Mouse (Mus musculus) kidney, embryonic 15.5 days (tissue): ENCODE data around the gene Acad12. TPM values are rescaled to one million over a fixed set of nuclear protein-coding genes. Genes with fewer than 3 reads are reported as not detected.
"Not testable (repeated sequence)": the region's sequence is repeated elsewhere in the genome, so short reads cannot be mapped to it uniquely, and the experiment has no call there.

ENCODE experiments used
- ATAC-seq: fragments of 200-750 bp; cut with Nextera tagmentation; replicated peaks from 2 replicates; pipeline ENCODE4 v1.8.0; 2017; ENCODE audit warnings: moderate TSS enrichment; ENCODE audit not compliant: low FRiP score
- H3K27ac ChIP-seq: fragments of 300-500 bp; sonication (generic); 2 replicates; pipeline ENCODE4 v1.5.1; 2015; ENCODE audit warnings: mild to moderate bottlenecking, inconsistent platforms
- H3K27me3 ChIP-seq: fragments of 300-500 bp; sonication (generic); 2 replicates; pipeline ENCODE4 v1.6.1; 2015; ENCODE audit warnings: inconsistent platforms
- H3K36me3 ChIP-seq: fragments of 300-500 bp; sonication (generic); 2 replicates; pipeline ENCODE4 v1.6.1; 2015; ENCODE audit warnings: inconsistent platforms
- H3K4me1 ChIP-seq: fragments of 300-500 bp; sonication (generic); 2 replicates; pipeline ENCODE4 v1.6.1; 2015; ENCODE audit warnings: inconsistent platforms
- H3K4me2 ChIP-seq: fragments of 300-500 bp; sonication (generic); 2 replicates; pipeline ENCODE4 v1.6.1; 2015; ENCODE audit warnings: moderate library complexity, mild to moderate bottlenecking, inconsistent platforms
- H3K4me3 ChIP-seq: fragments of 300-500 bp; sonication (generic); replicated peaks from 2 replicates; pipeline ENCODE4 v1.5.1; 2015; ENCODE audit warnings: mild to moderate bottlenecking, inconsistent platforms
- H3K9ac ChIP-seq: fragments of 300-500 bp; sonication (generic); 2 replicates; pipeline ENCODE4 v1.6.1; 2015; ENCODE audit warnings: mild to moderate bottlenecking, inconsistent platforms
- H3K9me3 ChIP-seq: fragments of 300-500 bp; sonication (generic); replicated peaks from 2 replicates; pipeline ENCODE4 v1.6.1; 2016; ENCODE audit warnings: inconsistent platforms
- WGBS: fragments of 180-500 bp; shearing (Covaris S2); methylation state at CpG from one replicate; pipeline ENCODE4 v1.1.7; 2015; ENCODE audit warnings: mixed read lengths; 5-methylcytosine and 5-hydroxymethylcytosine counted together
- polyA plus RNA-seq: library from polyadenylated mRNA; unstranded; fragments of >200 nt; fragmentation: Nextera tagmentation; extraction: Ambion mirVana; gene quantifications from 2 replicates; pipeline ENCODE4 v1.2.1, GENCODE M21; 2015

The Acad12 gene
- polyA plus RNA-seq, 1 experiment from 2014 or later: 2.8 TPM

DNA sequence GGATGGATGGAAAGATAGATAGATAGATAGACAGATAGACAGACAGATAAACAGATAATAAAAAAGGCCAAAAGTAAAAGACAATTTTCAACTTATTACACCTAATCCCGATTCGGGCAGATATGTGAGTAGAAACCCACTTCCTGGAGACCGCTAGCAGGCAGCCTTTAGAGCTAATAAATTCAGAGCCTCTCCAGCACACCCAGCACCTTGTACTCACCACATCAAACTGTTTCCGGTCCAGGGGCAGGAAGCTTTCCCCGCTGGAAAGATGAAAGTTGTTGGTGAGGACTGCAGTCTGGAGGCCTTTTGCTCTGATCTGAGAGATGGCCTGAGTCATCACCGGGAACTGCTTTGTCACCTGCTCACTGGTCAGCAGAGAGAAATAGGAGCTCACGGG is 30.4 kb upstream of the Acad12 start:
- Histone ChIP-seq H3K4me1 (no peaks in the 10 kb centered on the region), H3K27ac (no peak overlapping the region), H3K36me3 (no peaks in the 10 kb centered on the region), H3K27me3 (no peaks in the 10 kb centered on the region), H3K9me3 (no peaks in the 10 kb centered on the region), H3K4me3 (no peak overlapping the region), H3K4me2 (no peak overlapping the region), H3K9ac (no peak overlapping the region)
- ATAC-seq: no peak
- WGBS: 44% methylated on average over 7 of the region's 7 CpGs

DNA sequence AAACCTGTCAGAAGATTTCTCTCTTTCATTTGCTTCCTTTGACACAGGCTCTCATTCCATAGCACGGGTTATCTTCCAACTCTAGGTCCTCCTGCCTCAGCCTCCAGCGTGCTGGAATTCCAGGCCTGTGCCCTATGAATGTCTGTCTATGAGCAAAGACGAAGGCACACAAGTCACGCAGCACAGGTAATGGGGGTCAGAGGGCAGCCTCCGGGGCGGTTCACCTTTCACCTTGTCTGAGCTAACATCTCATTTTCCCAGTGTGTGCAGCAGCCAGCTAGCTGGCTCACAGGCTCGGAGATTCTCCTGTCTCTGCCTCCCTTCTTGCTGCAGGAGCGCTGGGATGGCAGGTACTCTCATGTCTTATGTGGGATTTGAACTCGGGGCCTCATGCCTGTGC is 20.9 kb upstream of the Acad12 start:
- Histone ChIP-seq H3K36me3 (no peaks in the 10 kb centered on the region), H3K4me1 (no peaks in the 10 kb centered on the region), H3K27me3 (no peaks in the 10 kb centered on the region), H3K4me3 (no peak overlapping the region), H3K9me3 (no peaks in the 10 kb centered on the region), H3K4me2 (no peak overlapping the region), H3K27ac (no peak overlapping the region), H3K9ac (no peak overlapping the region)
- no peak for ATAC-seq
- WGBS: 86% methylated on average over 9 of the region's 9 CpGs

GRCm38 (mm10) chr5:121637296-121637695 is 18.6 kb upstream of the Acad12 start:
- Histone ChIP-seq H3K4me3 (no peak overlapping the region), H3K9ac (no peak overlapping the region), H3K4me2 (no peak overlapping the region), H3K27ac (no peak overlapping the region), H3K4me1 (no peaks in the 10 kb centered on the region), H3K9me3 (no peaks in the 10 kb centered on the region), H3K36me3 (no peaks in the 10 kb centered on the region), H3K27me3 (no peaks in the 10 kb centered on the region)
- 88% methylated on average over 6 of the region's 6 CpGs for WGBS
- ATAC-seq: no peak

DNA sequence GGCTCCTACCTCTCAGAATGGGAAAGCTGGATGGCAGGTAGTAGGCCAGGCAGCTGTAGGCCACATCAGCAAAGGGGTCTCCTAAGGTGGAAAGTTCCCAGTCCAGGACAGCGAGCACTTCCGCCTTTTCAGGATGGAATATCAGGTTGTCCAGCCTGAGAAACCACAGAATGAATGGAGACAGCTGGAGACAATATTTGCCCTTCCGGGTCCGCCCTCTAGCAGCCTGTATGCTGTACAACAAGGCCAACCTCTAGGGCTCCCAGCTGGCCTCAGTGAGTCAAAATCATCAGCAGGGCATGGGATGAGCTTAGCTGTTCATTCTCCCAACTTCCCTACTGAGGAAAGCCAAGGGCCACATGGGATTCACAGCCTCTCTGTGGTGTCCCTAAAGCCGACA is 15.9 kb upstream of the Acad12 start:
- 89% methylated on average over 5 of the region's 5 CpGs for WGBS
- H3K4me2 ChIP-seq: no peak overlapping the region
- no peak for ATAC-seq
- no peaks in the 10 kb centered on the region for H3K9me3 ChIP-seq
- no peak overlapping the region for H3K9ac ChIP-seq
- no peaks in the 10 kb centered on the region for H3K36me3 ChIP-seq
- H3K4me1 ChIP-seq: no peaks in the 10 kb centered on the region
- H3K27me3 ChIP-seq: no peaks in the 10 kb centered on the region
- no peak overlapping the region for H3K27ac ChIP-seq
- no peak overlapping the region for H3K4me3 ChIP-seq

GRCm38 (mm10) chr5:121632804-121633203 is 14.1 kb upstream of the Acad12 start:
- no peak overlapping the region for H3K4me3 ChIP-seq
- 47% methylated on average over 3 of the region's 3 CpGs for WGBS
- no peaks in the 10 kb centered on the region for H3K36me3 ChIP-seq
- H3K9me3 ChIP-seq: no peaks in the 10 kb centered on the region
- H3K4me2 ChIP-seq: no peak overlapping the region
- ATAC-seq: no peak
- no peaks in the 10 kb centered on the region for H3K27me3 ChIP-seq
- no peak overlapping the region for H3K9ac ChIP-seq
- H3K4me1 ChIP-seq: no peaks in the 10 kb centered on the region
- no peak overlapping the region for H3K27ac ChIP-seq

GRCm38 (mm10) chr5:121631106-121631647 is 12.4 kb upstream of the Acad12 start:
- not testable (repeated sequence) for H3K4me3 ChIP-seq, ATAC-seq

GRCm38 (mm10) chr5:121627871-121628270 is 9.1 kb upstream of the Acad12 start:
- 0% methylated on average over 1 of the region's 1 CpGs for WGBS
- Histone ChIP-seq H3K9me3 (no peaks in the 10 kb centered on the region), H3K4me1 (no peaks in the 10 kb centered on the region), H3K4me3 (no peak overlapping the region), H3K27me3 (no peaks in the 10 kb centered on the region), H3K9ac (no peak overlapping the region), H3K36me3 (no peaks in the 10 kb centered on the region), H3K4me2 (no peak overlapping the region), H3K27ac (no peak overlapping the region)
- no peak for ATAC-seq

More at GRCm38 (mm10) chr5:121631106-121631647, 12.4 kb upstream of the Acad12 start:
- H3K4me1 ChIP-seq, H3K27me3 ChIP-seq, H3K9ac ChIP-seq, H3K27ac ChIP-seq, H3K9me3 ChIP-seq, H3K36me3 ChIP-seq, H3K4me2 ChIP-seq: not testable (repeated sequence)
- WGBS: 69% methylated on average over 9 of the region's 9 CpGs

DNA sequence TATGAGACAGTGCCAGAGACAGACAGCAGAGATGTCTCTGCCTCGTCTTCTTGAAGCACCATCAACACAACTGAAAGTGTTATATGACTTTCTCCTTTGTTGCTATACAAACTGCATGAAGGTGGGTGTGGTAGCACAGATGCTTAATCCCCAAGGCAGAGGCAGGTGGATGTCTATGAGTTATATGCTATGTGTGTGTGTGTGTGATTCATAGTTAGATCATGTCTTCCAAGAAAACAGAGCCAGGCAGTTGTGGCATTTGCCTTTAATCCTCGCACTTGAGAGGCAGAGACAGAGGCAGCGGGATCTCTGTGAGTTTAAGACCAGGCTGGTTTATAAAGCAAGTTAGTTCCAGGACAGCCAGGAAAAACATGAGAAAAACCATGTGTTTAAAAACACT is 4.5 kb upstream of the Acad12 start:
- H3K36me3 ChIP-seq: no peaks in the 10 kb centered on the region
- H3K9me3 ChIP-seq: no peaks in the 10 kb centered on the region
- no peak overlapping the region for H3K4me2 ChIP-seq
- H3K4me3 ChIP-seq: no peak overlapping the region
- no peak overlapping the region for H3K27ac ChIP-seq
- H3K4me1 ChIP-seq: peaks cover 10% of the 10 kb centered on the region
- H3K27me3 ChIP-seq: no peaks in the 10 kb centered on the region
- ATAC-seq: no peak
- 83% methylated on average over 3 of the region's 3 CpGs for WGBS
- H3K9ac ChIP-seq: no peak overlapping the region

- H3K4me3 ChIP-seq: no peak overlapping the region
- H3K27ac ChIP-seq: no peak overlapping the region
- H3K27me3 ChIP-seq: no peaks in the 10 kb centered on the region
- H3K9ac ChIP-seq: no peak overlapping the region
- H3K4me1 ChIP-seq: peaks cover 13% of the 10 kb centered on the region
- no peak for ATAC-seq
- no peaks in the 10 kb centered on the region for H3K9me3 ChIP-seq
- no peaks in the 10 kb centered on the region for H3K36me3 ChIP-seq
- WGBS: 94% methylated on average over 5 of the region's 5 CpGs
- no peak overlapping the region for H3K4me2 ChIP-seq
Measured at GRCm38 (mm10) chr5:121621102-121621501, 2.4 kb upstream of the Acad12 start.

DNA sequence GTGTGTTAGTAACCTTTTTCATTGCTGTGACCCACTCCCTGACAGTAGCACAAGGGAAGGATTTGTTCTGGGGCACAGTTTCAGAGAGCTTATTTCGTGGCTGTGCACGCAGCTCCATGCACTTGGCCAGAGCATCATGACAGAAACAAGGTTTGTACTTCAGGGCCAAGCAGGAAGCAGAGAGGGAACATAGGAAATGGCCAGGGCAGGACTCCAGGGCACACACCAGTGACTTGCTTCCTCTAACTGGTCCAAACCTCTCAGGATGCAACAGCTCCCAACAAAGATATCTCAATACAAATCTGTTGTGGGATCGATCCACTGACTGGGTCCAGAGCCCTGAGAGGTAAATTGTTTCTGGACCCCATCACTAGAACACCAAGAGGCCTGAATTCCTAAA is 3.8 kb downstream of the Acad12 start:
- H3K9ac ChIP-seq, H3K27ac ChIP-seq, ATAC-seq, H3K27me3 ChIP-seq, H3K9me3 ChIP-seq, H3K4me3 ChIP-seq, H3K4me2 ChIP-seq, H3K36me3 ChIP-seq: not testable (repeated sequence)
- WGBS: 83% methylated on average over 3 of the region's 3 CpGs
- peaks cover 11% of the 10 kb centered on the region for H3K4me1 ChIP-seq

DNA sequence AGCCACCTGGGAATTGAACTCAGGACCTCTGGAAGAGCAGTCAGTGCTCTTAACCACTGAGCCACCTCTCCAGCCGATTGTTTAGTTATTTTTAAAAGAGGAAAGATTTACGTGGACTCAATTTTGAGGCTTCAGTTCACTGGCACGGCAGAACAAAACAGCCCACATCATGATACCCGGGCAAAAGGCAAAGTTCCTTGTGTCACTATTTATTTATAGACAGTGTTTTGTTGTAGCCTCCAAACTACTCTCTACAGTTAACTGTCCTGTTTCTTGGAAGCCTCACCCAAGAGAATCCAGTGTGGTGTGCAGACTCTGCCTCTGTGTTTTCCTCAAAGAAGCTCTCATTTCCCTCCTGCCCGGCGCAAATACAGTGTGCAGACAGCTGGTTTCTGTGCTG is 6.7 kb downstream of the Acad12 start:
- H3K36me3 ChIP-seq: no peaks in the 10 kb centered on the region
- H3K27ac ChIP-seq: no peak overlapping the region
- no peak for ATAC-seq
- H3K9me3 ChIP-seq: no peaks in the 10 kb centered on the region
- 72% methylated on average over 6 of the region's 6 CpGs for WGBS
- no peak overlapping the region for H3K9ac ChIP-seq
- no peak overlapping the region for H3K4me3 ChIP-seq
- no peak overlapping the region for H3K4me2 ChIP-seq
- no peaks in the 10 kb centered on the region for H3K27me3 ChIP-seq
- H3K4me1 ChIP-seq: no peaks in the 10 kb centered on the region

DNA sequence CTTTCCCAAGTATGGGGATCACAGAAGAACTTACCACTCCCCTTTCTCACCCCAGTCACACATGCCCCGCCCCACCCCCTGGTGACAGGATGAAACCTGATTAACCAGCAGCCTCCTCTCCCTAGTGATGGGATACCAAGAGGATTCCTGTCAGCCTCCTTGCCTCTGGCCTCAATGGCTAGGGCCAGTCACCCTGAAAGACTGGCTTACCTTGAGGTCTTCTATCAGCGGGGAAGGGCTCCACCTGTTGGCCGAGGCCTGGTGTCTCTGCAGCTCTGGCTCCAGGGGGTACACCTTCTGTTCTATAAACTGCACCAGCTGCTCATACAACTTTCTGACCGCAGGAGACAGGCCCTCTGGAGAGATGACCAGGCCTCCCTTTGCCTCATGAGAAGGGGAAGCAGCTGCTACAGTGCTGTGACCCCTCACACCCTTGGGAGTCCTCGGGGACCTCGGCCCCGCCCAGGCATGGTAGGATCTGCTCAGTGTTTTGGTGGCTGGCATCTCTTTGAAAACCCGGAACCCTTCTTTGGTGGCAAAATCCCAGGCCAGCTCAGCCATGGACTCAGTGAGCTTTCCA is 9.1 kb downstream of the Acad12 start:
- not testable (repeated sequence) for H3K27ac ChIP-seq, H3K9me3 ChIP-seq, H3K9ac ChIP-seq, H3K4me2 ChIP-seq, H3K36me3 ChIP-seq, H3K27me3 ChIP-seq, H3K4me3 ChIP-seq, H3K4me1 ChIP-seq, ATAC-seq
- WGBS: 55% methylated on average over 8 of the region's 8 CpGs

DNA sequence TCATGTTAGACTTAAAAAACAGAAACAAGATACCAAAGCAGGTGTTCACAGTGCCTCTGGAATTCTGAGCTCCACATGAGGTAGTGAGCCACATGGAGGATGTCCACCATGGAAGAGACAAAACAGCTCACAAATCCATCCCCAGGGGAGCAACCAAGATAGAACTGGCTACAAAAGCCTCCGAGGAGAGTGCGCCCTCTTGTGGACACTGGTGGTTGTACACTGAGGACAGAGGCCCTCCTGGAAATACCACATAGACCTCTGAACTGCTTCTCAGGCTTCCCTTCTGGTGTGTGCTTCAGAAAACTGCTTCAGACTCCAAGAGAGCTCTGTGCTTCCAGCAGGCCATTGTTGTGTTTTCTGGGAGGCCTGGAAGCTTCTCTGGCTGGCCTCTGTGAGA is 12.6 kb downstream of the Acad12 start:
- Histone ChIP-seq H3K9me3 (no peaks in the 10 kb centered on the region), H3K4me3 (no peak overlapping the region), H3K4me2 (no peak overlapping the region), H3K9ac (no peak overlapping the region), H3K4me1 (no peaks in the 10 kb centered on the region; the same call in 1 of the 2 replicates), H3K27me3 (no peaks in the 10 kb centered on the region), H3K36me3 (no peaks in the 10 kb centered on the region), H3K27ac (no peak overlapping the region)
- WGBS: 0% methylated on average over 2 of the region's 2 CpGs
- ATAC-seq: no peak
